Mouse (Mus musculus): ENCODE data around the gene Myoz1. TPM values are rescaled to one million over a fixed set of nuclear protein-coding genes. Genes with fewer than 3 reads are reported as not detected.
"Not testable (repeated sequence)": the region's sequence is repeated elsewhere in the genome, so short reads cannot be mapped to it uniquely, and the experiment has no call there.

The Myoz1 gene
- 1,000 to 10,000 TPM; 1,287 to 1,360 TPM for total RNA-seq (2021)
- long read RNA-seq, experiment 1, transcript Myoz1-201 (6 exons, 1,289 nt): major isoform, 1,492 of 1,640 reads
- long read RNA-seq, experiment 1, transcript Myoz1-203 (2 exons, 405 nt): minor isoform, 58 of 1,640 reads
- long read RNA-seq, experiment 1, partial matches to known transcripts: 38 of 1,640 reads
- long read RNA-seq, experiment 1, other reads (novel, unspliced or antisense): 51 of 1,640 reads
- long read RNA-seq, experiment 2, transcript Myoz1-203 (2 exons, 405 nt): minor isoform, 38 of 1,703 reads
- long read RNA-seq, experiment 2, transcript Myoz1-201 (6 exons, 1,289 nt): major isoform, 1,563 of 1,703 reads
- long read RNA-seq, experiment 2, partial matches to known transcripts: 43 of 1,703 reads
- long read RNA-seq, experiment 2, other reads (novel, unspliced or antisense): 55 of 1,703 reads

GRCm38 (mm10) chr14:20656361-20656760, at the start of gene Myoz1:
TSS of gene Myoz1 (minus strand) at chr14:20656540.
- peak in 1 of 2 experiments; percentile 28 for DNase-seq (ENCODE audit: low spot score in 2 of 2)

GRCm38 (mm10) chr14:20703461-20703860, 47.1 kb upstream of the Myoz1 start:
- DNase-seq (ENCODE audit: low spot score in 2 of 2): not testable (repeated sequence)

GRCm38 (mm10) chr14:20702741-20703381, 46.5 kb upstream of the Myoz1 start, which contains the start of gene Chchd1:
TSS of gene Chchd1 (plus strand) at chr14:20703006.
- DNase-seq (ENCODE audit: low spot score in 2 of 2): peak; percentile 88 to 95

GRCm38 (mm10) chr14:20702096-20702740, 45.9 kb upstream of the Myoz1 start:
- no peak for DNase-seq (ENCODE audit: low spot score in 2 of 2)

GRCm38 (mm10) chr14:20701554-20701953, 45.2 kb upstream of the Myoz1 start:
- DNase-seq (ENCODE audit: low spot score in 2 of 2): no peak

- no peak for DNase-seq (ENCODE audit: low spot score in 2 of 2)
These were observed 44.0 kb upstream of the Myoz1 start for GRCm38 (mm10) chr14:20700362-20700761.

- no peak for DNase-seq (ENCODE audit: low spot score in 2 of 2)
These were observed 42.2 kb upstream of the Myoz1 start for GRCm38 (mm10) chr14:20698515-20698914.

- no peak for DNase-seq (ENCODE audit: low spot score in 2 of 2)
These were observed 40.6 kb upstream of the Myoz1 start for GRCm38 (mm10) chr14:20696986-20697385.

GRCm38 (mm10) chr14:20695761-20696520, 39.6 kb upstream of the Myoz1 start:
- DNase-seq (ENCODE audit: low spot score in 2 of 2): no peak

- peak; percentile 83 to 92 for DNase-seq (ENCODE audit: low spot score in 2 of 2)
These were observed 38.8 kb upstream of the Myoz1 start, which contains the start of gene Fut11 for GRCm38 (mm10) chr14:20694884-20695760. TSS of gene Fut11 (plus strand) at chr14:20694968.

GRCm38 (mm10) chr14:20694185-20694883, 38.0 kb upstream of the Myoz1 start:
- DNase-seq (ENCODE audit: low spot score in 2 of 2): peak in 1 of 2 experiments; percentile 25

GRCm38 (mm10) chr14:20693589-20694101, 37.3 kb upstream of the Myoz1 start:
- DNase-seq (ENCODE audit: low spot score in 2 of 2): no peak

- DNase-seq (ENCODE audit: low spot score in 2 of 2): no peak
These were observed 35.4 kb upstream of the Myoz1 start for GRCm38 (mm10) chr14:20691772-20692171.

GRCm38 (mm10) chr14:20689009-20689408, 32.7 kb upstream of the Myoz1 start:
- DNase-seq (ENCODE audit: low spot score in 2 of 2): no peak

GRCm38 (mm10) chr14:20686576-20686975, 30.2 kb upstream of the Myoz1 start:
- no peak for DNase-seq (ENCODE audit: low spot score in 2 of 2)

GRCm38 (mm10) chr14:20682498-20682897, 26.2 kb upstream of the Myoz1 start:
- DNase-seq (ENCODE audit: low spot score in 2 of 2): no peak

GRCm38 (mm10) chr14:20681742-20682141, 25.4 kb upstream of the Myoz1 start:
- DNase-seq (ENCODE audit: low spot score in 2 of 2): no peak

- no peak for DNase-seq (ENCODE audit: low spot score in 2 of 2)
These were observed 21.6 kb upstream of the Myoz1 start for GRCm38 (mm10) chr14:20677906-20678305.
